Mouse (Mus musculus) thymus, postnatal 0 days (tissue): ENCODE results near the gene Ttc22. TPM values are rescaled to one million over a fixed set of nuclear protein-coding genes. Genes with fewer than 3 reads are reported as not detected.

Experiments used
- DNase-seq: peaks from one replicate; pipeline ENCODE4 v3.0.0-alpha.2; 2015; ENCODE audit warnings: low spot score
- polyA plus RNA-seq: library from polyadenylated mRNA; unstranded; fragments of >200 nt; fragmentation: Nextera tagmentation; extraction: Ambion mirVana; gene quantifications from 2 replicates; pipeline ENCODE4 v1.2.1, GENCODE M21; 2015

The Ttc22 gene
- 0.17 and 0.43 TPM in 2 replicates for polyA plus RNA-seq

- DNase-seq = no peak
Observed at GRCm38 (mm10) chr4:106622030-106622493, at the start of gene Ttc22. Ttc22 (plus strand) TSS chr4:106622432.

- no peak for DNase-seq
Observed at GRCm38 (mm10) chr4:106575022-106575421, 47.2 kb upstream of the Ttc22 start.

- DNase-seq = no peak
Observed at GRCm38 (mm10) chr4:106577511-106577910, 44.7 kb upstream of the Ttc22 start.

- no peak for DNase-seq
Observed at GRCm38 (mm10) chr4:106581176-106581864, 40.9 kb upstream of the Ttc22 start.

- no peak for DNase-seq
Observed at GRCm38 (mm10) chr4:106581865-106582204, 40.4 kb upstream of the Ttc22 start.

- no peak for DNase-seq
Observed at GRCm38 (mm10) chr4:106582428-106583153, 39.6 kb upstream of the Ttc22 start.

GRCm38 (mm10) chr4:106584665-106585064, 37.6 kb upstream of the Ttc22 start:
- no peak for DNase-seq

GRCm38 (mm10) chr4:106587075-106587474, 35.2 kb upstream of the Ttc22 start:
- DNase-seq = no peak

- DNase-seq = peak; percentile 37
Observed at GRCm38 (mm10) chr4:106590142-106590541, 32.1 kb upstream of the Ttc22 start.

GRCm38 (mm10) chr4:106590871-106591270, 31.4 kb upstream of the Ttc22 start:
- peak; percentile 57 for DNase-seq

- peak; percentile 15 for DNase-seq
Observed at GRCm38 (mm10) chr4:106593636-106594035, 28.6 kb upstream of the Ttc22 start.

GRCm38 (mm10) chr4:106596200-106596599, 26.0 kb upstream of the Ttc22 start:
- DNase-seq = no peak

- no peak for DNase-seq
Observed at GRCm38 (mm10) chr4:106597055-106597454, 25.2 kb upstream of the Ttc22 start.

GRCm38 (mm10) chr4:106597741-106598140, 24.5 kb upstream of the Ttc22 start:
- no peak for DNase-seq

- DNase-seq = peak; percentile 27
Observed at GRCm38 (mm10) chr4:106599415-106599814, 22.8 kb upstream of the Ttc22 start.

- DNase-seq = no peak
Observed at GRCm38 (mm10) chr4:106600770-106601169, 21.5 kb upstream of the Ttc22 start.

GRCm38 (mm10) chr4:106606639-106607554, 15.3 kb upstream of the Ttc22 start:
- no peak for DNase-seq

- DNase-seq = no peak
Observed at GRCm38 (mm10) chr4:106607905-106608304, 14.3 kb upstream of the Ttc22 start.

- DNase-seq = no peak
Observed at GRCm38 (mm10) chr4:106613105-106613504, 9.1 kb upstream of the Ttc22 start.

GRCm38 (mm10) chr4:106613560-106613959, 8.7 kb upstream of the Ttc22 start:
- DNase-seq = peak; percentile 78

- DNase-seq = peak; percentile 88
Observed at GRCm38 (mm10) chr4:106614180-106614797, 7.9 kb upstream of the Ttc22 start.
